Mouse (Mus musculus): ENCODE measurements at regions not wholly inside any gene's neighbourhood (a gene's known extent, or its start where the extent isn't known, plus 50 kb on each side); places are given as distances from the start of the nearest gene placed in this dataset.

GRCm38 (mm10) chr17:51683318-51683717 is 149.8 kb downstream of the Satb1 start:
- no peak for DNase-seq

GRCm38 (mm10) chr17:51682368-51682767 is 150.7 kb downstream of the Satb1 start:
- no peak for DNase-seq

DNA sequence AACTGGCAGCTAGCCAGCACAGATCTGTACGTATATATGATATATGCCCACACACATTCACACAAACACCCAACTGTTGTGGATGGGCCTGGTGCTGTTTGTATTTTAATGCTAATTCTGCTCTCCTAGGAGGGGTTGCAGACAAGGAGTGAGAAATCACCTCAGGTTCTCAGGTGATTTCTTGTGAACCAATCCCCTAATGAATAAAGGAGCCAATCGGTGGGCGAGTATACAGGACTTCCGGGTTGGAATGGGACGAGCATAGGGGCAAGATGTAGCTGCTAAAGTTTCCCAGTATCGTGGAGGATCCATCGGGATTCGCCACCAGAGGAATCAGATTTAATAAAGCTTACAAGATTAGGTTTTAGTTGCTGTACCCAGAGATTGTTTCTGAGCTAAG is 155.6 kb downstream of the Satb1 start:
- no peak for DNase-seq

DNA sequence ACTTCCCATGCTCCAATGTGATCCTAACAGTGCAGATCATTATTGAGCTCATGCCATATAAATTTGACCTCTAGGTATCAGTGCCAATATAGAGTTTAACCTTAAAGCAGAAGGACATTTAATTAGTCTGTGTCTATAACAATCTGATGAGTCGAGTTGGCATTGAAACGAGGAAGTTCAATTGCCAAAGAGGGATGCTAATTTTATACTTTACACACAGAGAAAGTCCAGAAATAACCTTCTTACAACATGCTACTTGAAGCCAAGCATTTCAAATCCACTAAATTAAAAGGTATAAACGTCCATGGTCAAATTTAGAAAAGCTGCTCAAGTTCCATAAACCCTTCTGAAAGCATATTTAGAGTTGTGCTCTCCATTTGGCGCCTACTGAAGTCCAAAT is 174.7 kb downstream of the Satb1 start:
- no peak for DNase-seq

GRCm38 (mm10) chr17:51653881-51654280 is 179.2 kb downstream of the Satb1 start:
- no peak for DNase-seq

GRCm38 (mm10) chr17:51651880-51652279 is 181.2 kb downstream of the Satb1 start:
- DNase-seq, result no peak

- no peak for DNase-seq
These were observed 183.8 kb downstream of the Satb1 start for GRCm38 (mm10) chr17:51649213-51649815.

- DNase-seq, result no peak
These were observed 186.7 kb downstream of the Satb1 start for GRCm38 (mm10) chr17:51646416-51646815.

DNA sequence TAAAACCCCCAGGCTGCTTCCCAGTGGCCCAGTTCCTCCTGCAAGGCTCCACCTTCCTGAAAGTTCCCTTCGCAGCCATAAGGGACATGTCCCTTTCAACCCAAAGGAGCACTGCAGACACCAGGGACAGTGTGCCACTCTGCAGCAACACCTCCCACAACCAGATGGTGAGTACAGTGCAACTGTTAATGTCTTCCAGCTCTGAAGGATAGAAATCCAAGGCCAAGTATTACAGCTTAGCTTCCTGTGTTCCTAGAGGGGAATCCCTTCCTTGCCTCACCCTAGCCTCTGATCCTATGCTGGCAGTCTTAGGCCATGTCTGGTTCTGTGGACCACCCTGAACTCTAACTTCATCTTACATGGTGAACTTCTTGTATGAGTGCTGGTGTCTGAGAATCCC is 187.2 kb downstream of the Satb1 start:
- no peak for DNase-seq

GRCm38 (mm10) chr17:51642682-51643081 is 190.4 kb downstream of the Satb1 start:
- no peak for DNase-seq

DNA sequence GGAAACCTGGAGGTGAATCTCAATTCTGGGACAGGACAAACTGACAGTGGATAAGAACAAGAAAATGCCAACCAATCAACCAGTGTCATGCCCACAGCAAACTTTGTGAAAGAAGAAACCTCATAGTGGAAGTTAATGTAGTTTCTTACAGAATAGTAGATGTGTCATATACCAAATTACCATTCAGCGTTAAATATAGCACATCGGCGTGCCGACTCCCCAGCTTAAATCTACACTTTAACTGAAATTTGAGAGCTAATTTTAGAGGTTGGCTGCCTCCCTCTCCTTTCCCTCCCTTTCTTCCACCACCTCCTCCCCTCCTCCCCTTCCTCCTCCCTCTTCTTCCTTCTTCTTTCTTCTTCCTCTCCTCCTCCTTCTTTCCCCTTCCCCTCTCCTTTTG is 197.2 kb downstream of the Satb1 start:
- no peak for DNase-seq

DNA sequence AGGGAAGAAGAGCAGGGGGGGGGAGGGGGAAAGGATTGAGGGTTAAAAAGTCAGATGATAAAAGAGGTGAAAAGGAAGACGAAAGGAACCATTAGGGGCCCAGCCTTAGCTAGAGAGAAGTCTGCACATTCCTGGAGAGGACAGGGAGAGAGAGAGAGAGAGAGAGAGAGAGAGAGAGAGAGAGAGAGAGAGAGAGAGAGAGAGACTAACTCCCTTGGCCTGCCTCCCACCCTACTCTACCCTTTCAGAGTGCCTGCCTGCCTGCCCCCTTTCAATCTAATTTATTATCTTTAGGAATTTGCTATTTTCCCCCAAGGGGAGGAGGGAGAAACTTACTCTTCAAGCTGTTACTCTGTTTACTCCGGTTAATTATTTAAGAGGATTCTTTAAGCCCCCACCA is 201.5 kb downstream of the Satb1 start:
- DNase-seq, result no peak

DNA sequence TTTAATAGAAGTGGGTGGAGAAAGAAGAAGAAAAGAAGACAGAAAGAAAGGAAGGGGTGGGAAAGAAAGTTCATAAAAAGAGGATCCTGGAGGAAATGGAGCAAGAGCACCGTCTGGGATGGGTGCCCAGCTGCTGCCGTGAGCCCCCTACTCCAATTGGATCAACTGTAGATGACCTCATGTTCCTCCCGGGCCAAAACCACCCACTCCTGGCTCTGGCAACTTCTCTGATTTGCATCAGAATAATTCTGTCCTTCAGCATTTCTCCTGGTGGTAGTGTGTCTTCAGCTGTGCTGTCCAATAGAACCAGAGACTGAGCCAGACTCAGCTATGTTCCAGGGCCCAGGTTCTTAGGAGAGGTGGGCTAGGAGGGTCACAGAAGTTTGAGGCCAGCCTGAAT is 212.6 kb downstream of the Satb1 start:
- no peak for DNase-seq

- no peak for DNase-seq
These were observed 247.8 kb downstream of the Satb1 start for GRCm38 (mm10) chr17:51585263-51585662.

- no peak for DNase-seq
These were observed 248.9 kb downstream of the Satb1 start for GRCm38 (mm10) chr17:51583984-51584880.

DNA sequence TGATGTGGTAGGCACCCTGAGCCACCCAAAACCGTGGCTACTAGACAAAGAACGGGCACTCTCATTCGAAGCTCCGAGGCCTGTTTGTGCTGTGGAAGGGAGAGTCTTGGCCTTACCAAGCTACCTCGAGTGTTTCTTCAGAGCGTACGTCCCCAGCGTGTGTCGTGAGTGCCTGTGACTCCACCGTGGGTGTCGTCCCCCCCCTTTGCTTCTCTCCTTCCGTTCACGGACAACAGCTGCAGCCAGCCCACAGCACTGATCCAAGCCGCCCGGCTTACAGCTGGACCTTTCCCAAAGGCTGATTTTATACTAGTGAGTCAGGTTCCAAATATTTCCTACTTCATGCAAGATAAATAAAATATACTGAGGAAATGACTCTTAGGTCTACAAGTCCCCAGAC is 249.8 kb downstream of the Satb1 start:
- no peak for DNase-seq

GRCm38 (mm10) chr17:51555854-51556253 is 277.2 kb downstream of the Satb1 start:
- DNase-seq, result no peak

DNA sequence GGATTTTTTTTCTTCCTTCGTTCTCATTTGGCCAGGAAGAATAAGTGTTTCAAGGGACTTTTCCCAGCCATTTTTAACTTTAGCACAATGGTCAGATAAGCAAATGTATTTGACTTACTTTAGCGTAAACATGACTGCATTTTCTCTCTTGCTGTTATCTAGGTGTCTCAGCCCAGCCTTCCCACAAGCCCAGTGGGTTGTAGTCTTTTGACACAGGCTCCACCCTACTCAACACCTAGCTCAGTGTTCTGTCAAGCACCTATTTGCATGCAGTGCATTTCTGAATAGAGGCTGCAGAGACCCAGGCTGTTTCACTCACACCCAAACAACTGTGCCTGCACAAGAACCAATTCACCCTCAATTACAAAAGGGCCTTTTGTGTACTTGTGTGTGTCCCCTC is 278.6 kb downstream of the Satb1 start:
- DNase-seq, result no peak

GRCm38 (mm10) chr17:51552277-51553015 is 280.6 kb downstream of the Satb1 start:
- DNase-seq, result no peak

DNA sequence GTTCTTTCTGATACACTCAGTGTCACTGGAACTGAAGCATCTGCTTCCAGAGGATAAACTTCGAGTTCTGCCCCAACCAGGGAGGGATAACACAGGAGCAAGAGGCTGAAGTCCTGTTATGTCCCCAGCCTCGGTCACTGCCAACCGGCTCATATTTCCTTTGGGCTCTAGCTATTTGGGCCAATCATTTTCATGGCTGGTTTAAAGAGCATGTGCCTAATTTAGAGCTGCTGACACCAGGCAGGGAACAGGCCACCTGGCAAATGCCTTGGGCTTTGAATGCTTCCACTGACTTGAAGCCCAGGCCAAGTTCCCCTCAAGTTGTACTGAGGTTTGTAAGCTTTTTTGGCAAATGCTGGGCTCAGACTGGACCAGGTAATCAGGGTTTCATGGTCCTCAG is 286.1 kb downstream of the Satb1 start:
- DNase-seq, result no peak

- DNase-seq, result no peak
These were observed 290.5 kb downstream of the Satb1 start for GRCm38 (mm10) chr17:51542544-51542943.

- DNase-seq, result no peak
These were observed 298.4 kb downstream of the Satb1 start for GRCm38 (mm10) chr17:51534678-51535077.

DNA sequence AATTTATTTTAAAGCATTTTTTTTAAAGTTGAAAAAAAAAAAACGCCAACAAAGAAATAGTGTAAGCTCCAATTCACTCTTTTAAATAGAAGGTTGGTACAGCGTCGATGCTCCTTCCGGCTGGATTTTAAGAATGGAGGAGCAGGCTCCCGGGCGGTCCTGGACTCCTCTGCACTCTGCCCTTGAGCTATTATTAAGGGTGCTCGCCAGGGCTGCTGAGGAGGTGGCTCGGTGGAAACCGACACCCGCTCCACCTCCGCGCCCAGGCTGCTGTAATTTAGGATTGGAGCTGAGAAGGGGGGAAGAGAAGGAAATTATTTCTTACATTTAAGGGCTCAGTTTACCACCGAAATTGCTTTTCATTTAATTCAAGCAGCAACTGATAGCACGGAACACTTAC is 298.8 kb downstream of the Satb1 start:
- DNase-seq, result no peak

DNA sequence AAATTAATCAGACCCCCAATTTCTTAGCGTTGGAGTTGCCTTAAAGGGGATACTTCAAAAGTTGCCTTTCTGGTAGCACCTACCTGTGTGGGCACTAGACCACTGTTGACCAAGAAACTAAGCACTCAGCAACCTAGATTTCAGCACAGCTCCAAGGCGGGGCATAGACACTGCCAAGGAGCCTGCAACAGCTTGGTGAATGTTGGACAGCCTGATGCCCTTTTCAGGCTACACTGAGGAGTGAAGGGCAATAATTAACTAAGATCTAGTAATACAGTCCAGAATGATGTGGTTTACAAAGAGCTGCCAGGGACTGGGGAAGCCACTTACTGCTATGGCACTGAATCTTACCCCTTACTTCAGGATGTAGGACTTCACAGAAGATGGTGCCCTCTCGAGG is 304.9 kb downstream of the Satb1 start:
- no peak for DNase-seq

Measured in adrenal gland, adult 8-10 months (tissue).